Mouse (Mus musculus) cerebellum, postnatal 25 days (tissue): ENCODE data around the gene Mettl26.
A peak's percentile ranks its signal among the peaks of the same experiment; 100 is the strongest.
"Not testable (repeated sequence)": the region's sequence is repeated elsewhere in the genome, so short reads cannot be mapped to it uniquely, and the experiment has no call there.

ENCODE experiments used
- DNase-seq, 2 experiments: peaks; one replicate each; pipeline ENCODE4 v3.0.0; 2021; ENCODE audit warnings: mixed read lengths in 2 of 2

Mettl26 gene

GRCm38 (mm10) chr17:25869498-25869897, 5.4 kb upstream of the Mettl26 start:
- peak in 1 of 2 experiments; percentile 12 for DNase-seq

- peak in 1 of 2 experiments; percentile 3 for DNase-seq
Observed at GRCm38 (mm10) chr17:25869954-25870353, 4.9 kb upstream of the Mettl26 start.

- DNase-seq, result not testable (repeated sequence)
Observed at GRCm38 (mm10) chr17:25871566-25871965, 3.3 kb upstream of the Mettl26 start.

DNA sequence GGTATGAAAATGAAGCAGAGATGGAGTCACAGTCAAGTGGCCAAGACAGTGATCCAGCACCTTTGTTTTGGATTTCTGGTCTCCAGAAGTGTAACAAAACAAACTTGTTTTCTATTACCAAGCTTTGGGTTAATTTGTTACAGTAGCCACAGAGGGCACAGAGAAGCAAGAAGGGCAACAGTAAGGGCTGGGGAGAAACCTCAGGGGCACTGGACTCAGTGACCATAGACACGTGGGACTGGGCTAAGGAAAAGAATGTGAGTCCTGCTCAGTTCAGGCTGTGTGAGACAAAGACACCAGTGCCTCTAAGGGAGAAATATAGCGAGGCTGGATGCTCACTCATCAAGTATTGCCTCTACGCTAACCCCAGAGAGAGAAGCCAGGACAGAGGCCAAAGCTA, 2.2 kb upstream of the Mettl26 start:
- peak in 1 of 2 experiments; percentile 3 for DNase-seq

- peak in 1 of 2 experiments; percentile 3 for DNase-seq
Observed at GRCm38 (mm10) chr17:25873405-25874147, 1.3 kb upstream of the Mettl26 start.

GRCm38 (mm10) chr17:25874148-25874720, 640 bp upstream of the Mettl26 start:
- no peak for DNase-seq

DNA sequence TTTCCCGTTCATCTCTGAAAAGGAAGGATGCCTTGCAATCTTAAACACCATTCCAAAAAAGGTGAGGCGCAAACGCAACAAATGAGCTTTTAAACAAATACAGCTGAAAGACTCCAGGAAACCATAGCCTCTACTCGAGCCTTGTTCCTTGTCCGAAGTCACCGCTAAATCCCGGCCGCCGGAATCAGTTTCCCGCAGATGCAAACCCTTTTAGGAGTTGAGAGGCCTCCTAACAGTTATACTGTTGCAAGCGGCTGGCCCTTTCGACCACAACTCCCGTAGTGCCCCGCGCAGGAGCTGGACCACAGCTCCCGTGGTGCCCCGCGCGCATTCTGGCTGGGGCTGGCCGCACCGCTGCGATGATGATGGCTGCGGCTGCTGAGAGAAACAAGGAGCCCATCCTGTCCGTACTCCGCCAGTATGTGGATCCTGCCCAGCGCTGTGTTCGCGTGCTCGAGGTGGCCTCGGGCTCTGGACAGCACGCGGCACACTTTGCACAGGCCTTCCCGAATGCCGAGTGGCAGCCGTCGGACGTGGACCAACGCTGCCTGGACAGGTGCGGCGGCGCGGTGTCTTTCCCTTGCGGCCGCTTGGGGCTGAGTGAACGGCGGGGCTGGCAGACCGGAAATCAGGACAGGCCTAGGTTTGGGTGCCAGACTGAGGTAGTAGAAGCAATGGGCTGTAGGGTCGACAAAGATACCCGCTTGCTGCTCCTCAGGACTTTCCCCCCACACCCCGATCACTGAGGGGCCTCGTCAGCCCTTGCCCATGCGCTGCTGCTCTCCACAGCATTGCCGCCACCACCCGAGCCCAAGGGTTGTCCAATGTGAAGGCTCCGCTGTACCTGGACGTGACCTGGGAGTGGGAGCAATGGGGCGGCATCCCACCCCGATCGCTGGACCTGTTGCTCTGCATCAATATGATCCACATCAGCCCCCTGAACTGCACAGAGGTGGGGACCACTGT, 580 bp downstream of the Mettl26 start:
- DNase-seq, result peak; percentile 94 to 95

DNA sequence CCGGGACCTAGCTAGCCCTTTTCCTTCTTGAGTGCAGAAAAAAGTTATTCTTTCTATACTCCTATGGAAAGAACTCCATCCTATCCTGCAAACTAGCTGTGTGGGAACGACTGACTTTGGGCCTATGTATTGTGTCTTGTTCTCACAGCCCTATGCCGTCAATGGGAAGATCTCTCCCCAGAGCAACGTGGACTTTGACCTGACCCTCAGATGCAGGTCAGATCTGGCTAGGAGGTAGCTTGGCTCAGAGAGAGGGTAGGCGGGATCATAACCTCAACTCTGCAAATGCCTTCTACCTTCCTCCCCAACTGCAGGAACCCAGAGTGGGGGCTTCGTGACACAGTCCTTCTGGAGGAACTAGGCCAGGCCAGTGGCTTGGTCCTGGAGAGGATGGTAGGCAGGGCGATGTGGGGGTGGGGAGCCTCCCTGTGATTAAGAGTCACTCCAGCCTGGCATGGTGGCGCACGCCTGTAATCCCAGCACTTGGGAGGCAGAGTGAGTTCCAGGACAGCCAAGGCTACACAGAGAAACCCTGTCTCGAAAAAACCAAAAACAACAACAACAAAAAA, 1.6 kb downstream of the Mettl26 start:
- peak in 1 of 2 experiments; percentile 55 for DNase-seq

DNA sequence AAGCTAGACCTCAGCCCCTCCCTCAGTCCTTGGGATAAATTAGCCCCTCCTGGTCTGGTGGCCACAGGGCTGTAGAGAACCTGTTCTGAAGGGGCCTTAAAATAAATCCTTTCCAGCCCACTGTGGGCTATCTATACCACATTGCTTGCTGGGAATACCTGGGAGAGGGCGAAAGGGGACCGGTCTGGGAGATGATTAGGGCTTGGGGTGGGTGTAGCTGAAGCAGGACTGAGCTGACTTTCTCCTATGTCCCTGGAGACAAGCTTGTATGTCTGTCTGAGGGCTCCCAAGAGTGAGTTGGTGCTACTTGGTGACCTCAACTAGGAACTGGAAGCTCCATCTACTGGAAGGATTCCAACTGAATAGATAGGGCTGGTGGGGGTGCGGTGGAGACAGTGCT, 2.2 kb downstream of the Mettl26 start:
- DNase-seq, result peak in 1 of 2 experiments; percentile 17

DNA sequence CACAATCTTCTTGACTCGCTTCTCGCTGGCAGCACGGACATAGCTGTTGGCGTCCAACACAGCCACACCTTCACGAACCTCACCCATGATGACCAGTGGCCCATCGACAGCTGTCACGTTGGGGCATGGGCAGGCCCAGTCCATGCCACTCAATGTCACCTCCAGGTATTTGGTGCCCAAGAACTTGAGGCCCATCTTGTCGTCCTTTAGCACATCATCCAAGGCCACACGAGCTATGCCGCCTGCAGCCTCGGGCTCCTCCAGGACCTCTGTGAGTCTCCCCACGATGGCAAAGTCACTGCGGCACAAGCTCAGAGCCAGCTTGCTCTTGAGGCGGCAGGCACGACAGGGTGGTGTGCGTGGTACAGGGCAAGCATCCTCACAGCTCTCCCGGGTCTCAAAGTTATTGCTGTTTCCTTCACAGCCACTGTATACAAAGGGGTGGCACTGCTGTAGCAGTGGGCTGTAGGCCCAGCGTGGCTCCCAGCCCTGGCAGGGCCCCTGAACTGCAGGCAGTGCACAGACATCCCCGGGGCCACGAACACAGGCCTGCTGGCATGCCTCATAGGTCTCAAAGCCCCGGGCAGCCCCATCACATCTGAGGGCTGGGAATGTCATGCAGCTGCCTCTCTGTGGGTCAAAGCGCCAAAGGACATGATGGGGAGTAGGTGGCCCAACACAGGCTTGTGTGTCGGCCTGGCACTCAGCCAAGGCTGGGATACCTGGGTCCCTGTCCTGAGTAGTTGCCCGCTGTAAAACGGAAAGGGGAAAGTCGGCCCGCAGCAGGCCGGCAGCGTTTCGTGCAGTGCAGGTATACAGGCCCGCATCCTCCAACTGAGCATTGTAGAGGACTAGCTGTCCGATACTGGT, 3.1 kb downstream of the Mettl26 start:
- peak; percentile 42 to 62 for DNase-seq

- peak in 1 of 2 experiments; percentile 53 for DNase-seq
Observed at GRCm38 (mm10) chr17:25878611-25879180, 3.8 kb downstream of the Mettl26 start.

GRCm38 (mm10) chr17:25879261-25879660, 4.4 kb downstream of the Mettl26 start:
- peak; percentile 56 to 69 for DNase-seq

DNA sequence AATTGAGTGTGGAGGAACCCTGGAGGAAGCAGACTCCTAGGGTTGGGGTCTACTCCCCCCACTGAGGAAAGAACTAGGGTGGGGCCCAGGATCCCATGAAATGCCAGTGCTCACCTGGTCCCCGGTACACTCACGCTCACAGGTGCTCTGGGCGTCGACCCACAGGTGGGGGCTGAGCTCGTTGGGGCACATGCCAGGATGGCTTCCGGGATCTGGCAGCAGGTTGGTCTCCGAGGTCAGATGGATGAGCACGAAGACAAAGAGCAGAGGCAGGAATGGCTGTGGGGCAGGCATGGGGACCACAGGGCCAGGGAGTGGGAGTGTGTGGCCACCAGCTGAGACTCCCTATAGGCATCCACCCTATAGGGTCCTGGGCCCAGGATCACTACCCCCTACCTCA, 4.9 kb downstream of the Mettl26 start:
- peak; percentile 37 to 56 for DNase-seq

DNA sequence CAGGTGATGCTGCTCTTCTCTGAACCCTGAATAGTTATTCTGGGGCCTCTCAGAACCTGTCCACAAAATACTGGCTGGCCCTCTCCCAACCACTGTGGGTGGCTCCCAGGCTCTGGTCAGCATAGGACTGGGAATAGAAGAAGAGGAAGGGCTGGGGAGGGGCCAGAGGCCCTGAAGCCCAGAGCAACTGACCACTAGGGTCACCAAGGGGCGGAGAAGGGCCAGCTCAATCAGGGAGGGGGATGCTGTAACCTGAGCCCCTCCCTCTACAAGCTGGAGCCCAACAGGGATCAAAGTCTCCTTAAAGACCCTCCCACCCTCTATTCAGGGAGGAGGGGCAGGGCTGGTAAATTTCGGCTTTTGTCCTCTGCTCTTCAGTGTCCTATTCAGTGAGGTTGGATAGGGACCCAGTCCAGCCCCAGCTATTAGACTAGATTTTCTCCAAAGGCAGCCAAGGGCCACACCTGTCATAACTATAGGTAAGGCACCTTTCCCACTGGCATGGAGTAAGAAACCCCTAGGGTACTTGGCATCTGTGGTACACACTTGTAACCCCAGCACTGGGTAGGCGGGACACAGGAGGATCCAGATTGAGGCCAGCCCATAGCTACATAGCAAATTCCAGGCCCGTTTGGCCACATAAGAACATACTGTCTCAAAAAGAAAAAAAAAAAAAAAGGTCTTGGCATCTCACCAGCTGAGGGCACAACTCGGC, 5.5 kb downstream of the Mettl26 start, which contains the start of gene Wfikkn1:
TSS of gene Wfikkn1 (minus strand) at position 663 of the 715 bp plus-strand sequence.
- no peak for DNase-seq

GRCm38 (mm10) chr17:25880913-25881641, 6.2 kb downstream of the Mettl26 start:
- peak in 1 of 2 experiments; percentile 35 for DNase-seq

DNA sequence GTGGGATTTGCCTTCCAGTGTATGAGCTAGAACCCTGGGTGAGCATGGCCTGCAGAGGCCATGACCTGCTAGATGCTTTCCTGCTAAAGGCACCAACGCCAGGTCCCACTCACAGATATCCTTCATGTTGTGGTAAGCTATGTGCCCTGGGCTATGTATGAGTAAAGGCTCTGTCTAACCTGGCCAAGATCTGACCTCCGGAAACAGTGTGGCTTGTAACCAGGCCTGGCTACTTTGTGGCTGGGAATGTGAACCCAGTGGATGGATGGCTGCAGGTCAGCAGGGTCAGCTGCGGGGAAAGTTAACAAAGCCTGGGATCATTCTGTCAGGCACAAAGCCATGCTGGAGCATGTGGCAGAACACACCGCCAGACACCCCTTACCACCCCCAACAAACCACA, 6.8 kb downstream of the Mettl26 start:
- no peak for DNase-seq

- DNase-seq, result no peak
Observed at GRCm38 (mm10) chr17:25882306-25882705, 7.4 kb downstream of the Mettl26 start.

GRCm38 (mm10) chr17:25883268-25883667, 8.4 kb downstream of the Mettl26 start:
- DNase-seq, result no peak

DNA sequence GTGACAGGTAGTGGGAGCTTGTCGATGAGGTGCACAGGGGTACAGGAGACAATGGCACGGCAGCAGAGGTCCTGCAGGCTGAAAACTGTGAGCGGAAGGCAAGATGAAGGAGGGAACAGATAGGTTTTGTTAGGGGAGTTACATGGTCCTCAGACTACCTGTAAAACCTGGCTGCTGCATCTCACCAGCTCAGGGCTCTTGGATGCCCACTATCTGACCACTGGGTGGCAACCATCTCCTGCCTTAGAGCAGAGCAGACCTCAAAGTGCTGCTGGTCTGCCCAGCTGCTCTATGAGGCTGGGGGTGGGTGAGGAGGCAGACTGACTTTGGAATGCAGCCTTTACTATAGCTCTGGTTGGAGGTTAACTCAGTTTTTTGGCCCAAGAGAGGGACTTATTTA, 8.9 kb downstream of the Mettl26 start:
- DNase-seq, result no peak

DNA sequence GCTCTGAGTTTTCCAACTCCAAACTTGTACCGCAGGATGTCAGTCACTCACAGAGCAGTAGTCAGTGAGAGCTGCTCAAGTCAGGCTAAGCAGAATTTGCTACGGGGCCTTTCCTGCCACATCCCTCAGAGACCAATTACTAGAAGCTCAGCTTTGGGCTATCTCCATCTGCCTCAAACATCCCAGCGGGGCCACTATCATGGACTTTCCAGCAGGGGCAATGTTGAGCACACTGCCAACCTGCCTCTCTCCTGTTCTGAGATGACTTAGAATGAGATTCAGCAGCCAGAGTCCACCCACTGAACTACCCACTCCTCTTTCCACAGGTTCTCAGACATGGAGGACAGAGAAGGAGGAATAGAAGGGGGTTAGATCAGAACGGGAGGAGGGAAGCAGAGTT, 10.8 kb downstream of the Mettl26 start:
- DNase-seq, result peak; percentile 43 to 68
